In genomic region chr11:79001871-79002270, GRCm38 (mm10) we compare ENCODE assay signal across 11 mouse cellular contexts. TPM values are rescaled to one million over a fixed set of nuclear protein-coding genes. Genes with fewer than 3 reads are reported as not detected.
DNase-seq lines count a peak whose midpoint lies in the region; ATAC-seq and TF ChIP-seq lines count a peak whose summit lies in the region.
"Had no signal": no experiment of that assay in that cellular context is flagged by ENCODE, and none has a peak within 500 bp of the region (broad histone marks: within the 10 kb centered on the region; RNA-seq: fewer than 3 reads in every experiment).

No protein-coding gene starts in this region.

- intact Hi-C loops in heart, postnatal 25 days (cut with DNase I) = no loop called here

- no peak overlapping the region for H3K4me2 ChIP-seq in heart, embryonic 13.5 days
- H3K4me2 ChIP-seq in lung, embryonic 15.5 days = no peak overlapping the region

- TF ChIP-seq EP300 in MEL (IDR thresholded peaks at IDR 0.05; ENCODE audit: low read depth in 1 of 2, low read length in 2 of 2) = no peak

- TF ChIP-seq RAD21 in MEL (IDR thresholded peaks at IDR 0.05; ENCODE audit: low read depth, low read length) = no peak

- no peak for DNase-seq in heart, postnatal 25 days (ENCODE audit: low spot score)
- DNase-seq in lung, postnatal 4 days = no peak
- no peak for DNase-seq in MEL (ENCODE audit: low read depth, low spot score)
- DNase-seq in frontal cortex, postnatal 36 days (ENCODE audit: low spot score in 2 of 2) = no peak
- DNase-seq: cerebellum, postnatal 10 days; kidney, adult 18-20 months; right cerebral cortex, postnatal 4 days had no signal

- H3K27me3 ChIP-seq in heart, embryonic 13.5 days (replicated peaks) = no peaks in the 10 kb centered on the region
- no peaks in the 10 kb centered on the region for H3K27me3 ChIP-seq in lung, embryonic 15.5 days
- no peaks in the 10 kb centered on the region for H3K27me3 ChIP-seq in MEL (ENCODE audit: control insufficient read depth in 1 of 2, insufficient read depth in 2 of 2, low read length in 2 of 2)
- H3K27me3 ChIP-seq in small intestine, adult 2 months (ENCODE audit: control insufficient read depth, insufficient read depth, low read length) = no peaks in the 10 kb centered on the region
- H3K27me3 ChIP-seq: Patski had no signal

- H3K4me1 ChIP-seq in heart, embryonic 13.5 days = peaks cover 21% of the 10 kb centered on the region
- H3K4me1 ChIP-seq in lung, embryonic 15.5 days = peaks cover 8% of the 10 kb centered on the region; the same call in 1 of the 2 replicates
- peaks cover 47 to 52% of the 10 kb centered on the region in 2 experiments for H3K4me1 ChIP-seq in MEL (ENCODE audit: control insufficient read depth in 1 of 2, insufficient read depth in 2 of 2, low read length in 2 of 2)
- peaks cover 30% of the 10 kb centered on the region for H3K4me1 ChIP-seq in small intestine, adult 2 months (ENCODE audit: control insufficient read depth, insufficient read depth, insufficient read length, low read length)

- H3K9ac ChIP-seq in heart, embryonic 13.5 days = no peak overlapping the region
- H3K9ac ChIP-seq in lung, embryonic 15.5 days = no peak overlapping the region
- H3K9ac ChIP-seq in MEL (ENCODE audit: control insufficient read depth, low read depth, low read length, poor library complexity, severe bottlenecking) = peak overlapping the region; percentile 42; the same call in 1 of the 2 replicates

- H3K79me2 ChIP-seq in MEL (ENCODE audit: control insufficient read depth, insufficient read depth, low read length, poor library complexity) = no peaks in the 10 kb centered on the region

- 83% methylated on average over 4 of the region's 4 CpGs for WGBS in heart, embryonic 13.5 days
- WGBS in lung, embryonic 15.5 days = 81% methylated on average over 4 of the region's 4 CpGs
- 65% methylated on average over 4 of the region's 4 CpGs for WGBS in small intestine, adult 2 months

- H3K36me3 ChIP-seq in heart, embryonic 13.5 days = no peaks in the 10 kb centered on the region
- no peaks in the 10 kb centered on the region for H3K36me3 ChIP-seq in lung, embryonic 15.5 days
- H3K36me3 ChIP-seq in MEL (ENCODE audit: control insufficient read depth in 1 of 2, insufficient read depth in 2 of 2, low read length in 2 of 2) = peaks cover 0 to 49% of the 10 kb centered on the region in 2 experiments; a peak in 2 of 4 replicates
- H3K36me3 ChIP-seq in small intestine, adult 2 months (ENCODE audit: control insufficient read depth, insufficient read depth, low read length) = no peaks in the 10 kb centered on the region

- H3K27ac ChIP-seq in heart, embryonic 13.5 days (replicated peaks) = peak overlapping the region; percentile 79; the same call in 1 of the 2 replicates
- peak overlapping the region; percentile 82 for H3K27ac ChIP-seq in lung, embryonic 15.5 days
- H3K27ac ChIP-seq in MEL (ENCODE audit: control insufficient read depth, low read depth, low read length) = peak overlapping the region; percentile 90
- peak overlapping the region; percentile 84 for H3K27ac ChIP-seq in small intestine, adult 2 months (ENCODE audit: insufficient read depth, low read depth, low read length)

- TF ChIP-seq CTCF in MEL (IDR thresholded peaks at IDR 0.05 in 2 of 3, conservative IDR thresholded peaks at IDR 0.05 in 1 of 3; ENCODE audit: control insufficient read depth in 1 of 3, insufficient read depth in 1 of 3, low read depth in 2 of 3, low read length in 3 of 3, poor library complexity in 1 of 3, severe bottlenecking in 1 of 3) = no peak
- TF ChIP-seq CTCF in small intestine, adult 2 months (IDR thresholded peaks at IDR 0.05; ENCODE audit: extremely low read depth, insufficient read length, insufficient replicate concordance, low read depth, low read length) = no peak

- H3K9me3 ChIP-seq in heart, embryonic 13.5 days = peaks cover 7% of the 10 kb centered on the region
- H3K9me3 ChIP-seq in lung, embryonic 15.5 days = no peaks in the 10 kb centered on the region
- no peaks in the 10 kb centered on the region for H3K9me3 ChIP-seq in MEL (replicated peaks; ENCODE audit: insufficient read depth, low read length)

- H3K4me3 ChIP-seq in heart, embryonic 13.5 days = no peak overlapping the region
- no peak overlapping the region for H3K4me3 ChIP-seq in lung, embryonic 15.5 days
- no peak overlapping the region for H3K4me3 ChIP-seq in MEL (ENCODE audit: control insufficient read depth in 1 of 2, insufficient read depth in 1 of 2, low read depth in 2 of 2, low read length in 2 of 2)
- no peak overlapping the region for H3K4me3 ChIP-seq in small intestine, adult 2 months (ENCODE audit: low read depth, low read length)

- no peak for ATAC-seq in heart, embryonic 13.5 days (ENCODE audit: extremely low read depth, insufficient number of reproducible peaks, low FRiP score, low TSS enrichment)
- no peak for ATAC-seq in lung, embryonic 15.5 days (ENCODE audit: borderline replicate concordance, extremely low read depth, low FRiP score, low TSS enrichment)

- TF ChIP-seq POLR2A in MEL (IDR thresholded peaks at IDR 0.05; ENCODE audit: control insufficient read depth in 1 of 2, insufficient read depth in 1 of 2, low read depth in 1 of 2, low read length in 2 of 2, poor library complexity in 1 of 2) = no peak
- no peak for TF ChIP-seq POLR2A in small intestine, adult 2 months (IDR thresholded peaks at IDR 0.05; ENCODE audit: low read depth, low read length)

TF ChIP-seq in MEL, 35 proteins besides CTCF, POLR2A, EP300 and RAD21:
- TF ChIP-seq MEF2A (IDR thresholded peaks at IDR 0.05; ENCODE audit: extremely low read depth, insufficient replicate concordance, low read depth, low read length, poor library complexity, severe bottlenecking) (no peak), RCOR1 (IDR thresholded peaks at IDR 0.05; ENCODE audit: low read depth, low read length) (no peak), NRF1 (IDR thresholded peaks at IDR 0.05; ENCODE audit: insufficient read depth, low read depth, low read length, poor library complexity, severe bottlenecking) (no peak), MAFK (IDR thresholded peaks at IDR 0.05; ENCODE audit: borderline replicate concordance, low read depth, low read length) (no peak), GABPA (IDR thresholded peaks at IDR 0.05; ENCODE audit: low read depth, low read length) (no peak), TBP (IDR thresholded peaks at IDR 0.05; ENCODE audit: low read depth, low read length) (no peak), USF1 (IDR thresholded peaks at IDR 0.05; ENCODE audit: low read depth, low read length) (no peak), ZKSCAN1 (IDR thresholded peaks at IDR 0.05; ENCODE audit: low read depth, low read length) (no peak), CHD2 (IDR thresholded peaks at IDR 0.05; ENCODE audit: low read length) (no peak), USF2 (IDR thresholded peaks at IDR 0.05; ENCODE audit: borderline replicate concordance in 1 of 2, insufficient read depth in 1 of 2, low read depth in 1 of 2, low read length in 2 of 2) (no peak), ZNF384 (IDR thresholded peaks at IDR 0.05; ENCODE audit: low read depth, low read length) (no peak)

RNA-seq across cellular contexts. Expression of gene Lgals9, which starts 17.1 kb away (rescaled TPM):
- 60.2 and 67.9 TPM in 2 replicates for polyA plus RNA-seq in heart, embryonic 13.5 days (2015; fragmentation: Nextera tagmentation; extraction: Ambion mirVana)
- total RNA-seq in heart, postnatal 25 days (2021) = 10 to 100 TPM; 24.0 to 25.3 TPM
- 42.9 and 52.8 TPM in 2 replicates for polyA plus RNA-seq in lung, embryonic 15.5 days (2015; fragmentation: Nextera tagmentation; extraction: Ambion mirVana)
- 160 and 184 TPM in 2 replicates for total RNA-seq in MEL (2012; rRNA removed)
- 100 to 1,000 TPM; 228 to 287 TPM for polyA plus RNA-seq in MEL (2012; ENCODE audit: insufficient read depth in 1 of 2, insufficient read length in 2 of 2, low read depth in 1 of 2, low replicate concordance in 2 of 2, missing spikeins in 1 of 2)
- polyA plus RNA-seq in small intestine, adult 2 months (2012; rRNA removed) = 263 and 686 TPM in 2 replicates
